28 mouse cellular contexts compared by ENCODE assay signal in genomic region chr10:14070498-14071079, GRCm38 (mm10).
DNase-seq lines count a peak whose midpoint lies in the region; ATAC-seq and TF ChIP-seq lines count a peak whose summit lies in the region.
"Had no signal": no experiment of that assay in that cellular context is flagged by ENCODE, and none has a peak within 500 bp of the region (broad histone marks: within the 10 kb centered on the region; RNA-seq: fewer than 3 reads in every experiment).

No protein-coding gene starts in this region.

- no peak for TF ChIP-seq CTCF in layer of hippocampus, adult 2 months (conservative IDR thresholded peaks at IDR 0.05)

- no peak overlapping the region for H3K4me3 ChIP-seq in heart, embryonic 14.5 days (ENCODE audit: control insufficient read depth in 1 of 2, insufficient read depth in 1 of 2, low read depth in 1 of 2, low read length in 2 of 2)
- H3K4me3 ChIP-seq in heart, embryonic 11.5 days (ENCODE audit: low read depth, low read length), result no peak overlapping the region
- H3K4me3 ChIP-seq in layer of hippocampus, adult 2 months, result no peak overlapping the region
- H3K4me3 ChIP-seq in stomach, embryonic 16.5 days (replicated peaks; ENCODE audit: low read length), result no peak overlapping the region
- H3K4me3 ChIP-seq: embryonic facial prominence, embryonic 10.5 days; embryonic facial prominence, embryonic 13.5 days; erythroblast, embryonic 14.5 days; forebrain, embryonic 12.5 days; forebrain, embryonic 15.5 days; gastrocnemius, adult 2 months; heart, embryonic 10.5 days had no signal

- 0 out of 2 replicates have a peak, but pooled peaks cover 4% of the 10 kb centered on the region for H3K36me3 ChIP-seq in heart, embryonic 14.5 days (ENCODE audit: control insufficient read depth, insufficient read depth, low read length)
- H3K36me3 ChIP-seq in heart, embryonic 11.5 days (ENCODE audit: control insufficient read depth, insufficient read depth, low read length), result no peaks in the 10 kb centered on the region
- H3K36me3 ChIP-seq in stomach, embryonic 16.5 days (ENCODE audit: control insufficient read depth, insufficient read depth, low read length), result no peaks in the 10 kb centered on the region
- H3K36me3 ChIP-seq: embryonic facial prominence, embryonic 10.5 days; embryonic facial prominence, embryonic 13.5 days; forebrain, embryonic 12.5 days; forebrain, embryonic 15.5 days; heart, embryonic 10.5 days had no signal

- no peak overlapping the region for H3K9ac ChIP-seq in heart, embryonic 14.5 days (ENCODE audit: low read length)
- H3K9ac ChIP-seq in heart, embryonic 11.5 days (ENCODE audit: low read depth, low read length), result no peak overlapping the region
- H3K9ac ChIP-seq in stomach, embryonic 16.5 days (ENCODE audit: low read length), result no peak overlapping the region
- H3K9ac ChIP-seq: embryonic facial prominence, embryonic 13.5 days; forebrain, embryonic 12.5 days; forebrain, embryonic 15.5 days; hindbrain, embryonic 14.5 days had no signal

- H3K27me3 ChIP-seq in heart, embryonic 14.5 days (ENCODE audit: control insufficient read depth, insufficient read depth, low read length), result no peaks in the 10 kb centered on the region
- no peaks in the 10 kb centered on the region for H3K27me3 ChIP-seq in heart, embryonic 11.5 days (ENCODE audit: control insufficient read depth, insufficient read depth, low read length)
- no peaks in the 10 kb centered on the region for H3K27me3 ChIP-seq in stomach, embryonic 16.5 days (ENCODE audit: control insufficient read depth, insufficient read depth, low read length)
- H3K27me3 ChIP-seq: embryonic facial prominence, embryonic 13.5 days; forebrain, embryonic 12.5 days; forebrain, embryonic 15.5 days had no signal

- H3K4me1 ChIP-seq in heart, embryonic 14.5 days (ENCODE audit: control insufficient read depth in 2 of 2, insufficient read depth in 2 of 2, low read length in 2 of 2), result peaks cover 8 to 22% of the 10 kb centered on the region in 2 experiments
- H3K4me1 ChIP-seq in heart, embryonic 11.5 days (ENCODE audit: control insufficient read depth, insufficient read depth, low read length), result peaks cover 9% of the 10 kb centered on the region
- no peaks in the 10 kb centered on the region for H3K4me1 ChIP-seq in stomach, embryonic 16.5 days (ENCODE audit: control insufficient read depth, insufficient read depth, low read length)
- H3K4me1 ChIP-seq: embryonic facial prominence, embryonic 10.5 days; embryonic facial prominence, embryonic 13.5 days; forebrain, embryonic 12.5 days had no signal

- no peaks in the 10 kb centered on the region for H3K9me3 ChIP-seq in heart, embryonic 14.5 days (ENCODE audit: control insufficient read depth, low read length)
- no peaks in the 10 kb centered on the region for H3K9me3 ChIP-seq in heart, embryonic 11.5 days (replicated peaks; ENCODE audit: control insufficient read depth, low read length)
- no peaks in the 10 kb centered on the region for H3K9me3 ChIP-seq in stomach, embryonic 16.5 days (replicated peaks; ENCODE audit: control insufficient read depth, low read length)
- H3K9me3 ChIP-seq: embryonic facial prominence, embryonic 10.5 days; embryonic facial prominence, embryonic 13.5 days; forebrain, embryonic 12.5 days; forebrain, embryonic 15.5 days; heart, embryonic 10.5 days had no signal

- H3K27ac ChIP-seq in heart, embryonic 14.5 days (replicated peaks in 1 of 2; ENCODE audit: control insufficient read depth in 1 of 2, insufficient read depth in 1 of 2, low read depth in 2 of 2, low read length in 2 of 2), result peak overlapping the region in 1 of 2 experiments; percentile 39; a peak in 2 of 4 replicates
- H3K27ac ChIP-seq in heart, embryonic 11.5 days (ENCODE audit: low read depth, low read length), result no peak overlapping the region
- peak overlapping the region; percentile 76 for H3K27ac ChIP-seq in layer of hippocampus, adult 2 months
- H3K27ac ChIP-seq in stomach, embryonic 16.5 days (ENCODE audit: low read length), result no peak overlapping the region
- H3K27ac ChIP-seq: embryonic facial prominence, embryonic 10.5 days; embryonic facial prominence, embryonic 13.5 days; forebrain, embryonic 12.5 days; forebrain, embryonic 15.5 days; gastrocnemius, adult 2 months; heart, embryonic 10.5 days; hindbrain, embryonic 14.5 days; hindbrain, postnatal 0 days had no signal

- ATAC-seq in frontal cortex, adult (ENCODE audit: low TSS enrichment), result 0 out of 2 replicates have a peak, but pooled peaks have one; percentile 13
- no peak for ATAC-seq in heart, embryonic 14.5 days (ENCODE audit: insufficient number of reproducible peaks, insufficient read depth, low FRiP score, low read depth)
- no peak for ATAC-seq in heart, embryonic 11.5 days (replicated peaks; ENCODE audit: insufficient number of reproducible peaks, low FRiP score, low TSS enrichment)
- ATAC-seq in stomach, embryonic 16.5 days (ENCODE audit: insufficient read depth, low FRiP score), result peak; percentile 88
- ATAC-seq: activated CD4-positive, CD25-positive, alpha-beta regulatory T cell, adult 4 months; forebrain, embryonic 15.5 days; hindbrain, postnatal 0 days; inflammation-experienced regulatory T-cells, adult 6 months had no signal

- H3K4me2 ChIP-seq in heart, embryonic 14.5 days (ENCODE audit: low read length), result peak overlapping the region; percentile 11; the same call in 1 of the 2 replicates
- no peak overlapping the region for H3K4me2 ChIP-seq in heart, embryonic 11.5 days
- H3K4me2 ChIP-seq in stomach, embryonic 16.5 days (ENCODE audit: low read depth, low read length), result no peak overlapping the region
- H3K4me2 ChIP-seq: embryonic facial prominence, embryonic 13.5 days; forebrain, embryonic 12.5 days; forebrain, embryonic 15.5 days; hindbrain, embryonic 14.5 days had no signal

- no peak for DNase-seq in frontal cortex, postnatal 14 days (ENCODE audit: low spot score in 2 of 2)
- DNase-seq in layer of hippocampus, adult 2 months (ENCODE audit: low spot score in 2 of 2), result no peak
- no peak for DNase-seq in layer of hippocampus, adult 8-10 months (ENCODE audit: low spot score in 2 of 2)
- no peak for DNase-seq in left cerebral cortex, adult 11 months (ENCODE audit: low spot score)
- DNase-seq: adrenal gland, adult 8-10 months; adrenal gland, postnatal 25 days; cerebellum, adult 11-12 months; cerebellum, adult 8-10 months; cerebellum, postnatal 10 days; cerebellum, postnatal 36 days; embryo, embryonic 11 days; gastrocnemius, adult 2 months; gastrocnemius, postnatal 14 days; heart, adult 18-20 months had no signal

- 46% methylated on average over 5 of the region's 5 CpGs for WGBS in heart, embryonic 14.5 days
- 51% methylated on average over 5 of the region's 5 CpGs for WGBS in heart, embryonic 11.5 days (ENCODE audit: insufficient replicate concordance)
- 58% methylated on average over 5 of the region's 5 CpGs for WGBS in stomach, embryonic 16.5 days

Comparison
In these comparisons a context has a peak if more than half of its experiments do, and no peak if none do; other contexts are left out.
1. ATAC-seq: peak in frontal cortex, adult (single experiment) and stomach, embryonic 16.5 days (single experiment); none in heart, embryonic 14.5 days (single experiment) and heart, embryonic 11.5 days (single experiment).